Mouse (Mus musculus): ENCODE measurements around the gene Iqsec1. TPM values are rescaled to one million over a fixed set of nuclear protein-coding genes. Genes with fewer than 3 reads are reported as not detected.

Iqsec1 gene
- total and polyA plus RNA-seq, 2 experiments from 2014 or later = 12.0 to 93.7 TPM

- H3K27ac ChIP-seq (ENCODE audit: low read depth) = no peak overlapping the region
- TF ChIP-seq CTCF (IDR thresholded peaks at IDR 0.05; ENCODE audit: low read depth) = no peak
- no peak for TF ChIP-seq EP300 (IDR thresholded peaks at IDR 0.05; ENCODE audit: low read depth)
- ATAC-seq (ENCODE audit: insufficient read depth, low read depth) = no peak; the same call in 1 of the 2 replicates
Observed at GRCm38 (mm10) chr6:91003310-91003995, 15.0 kb upstream of the Iqsec1 start.

GRCm38 (mm10) chr6:91001566-91001965 is 13.1 kb upstream of the Iqsec1 start:
- Histone ChIP-seq H3K9me3 (replicated peaks; ENCODE audit: control insufficient read depth, low read length) (no peaks in the 10 kb centered on the region), H3K4me2 (ENCODE audit: low read depth, low read length) (no peak overlapping the region), H3K27me3 (ENCODE audit: control insufficient read depth, insufficient read depth, low read length) (no peaks in the 10 kb centered on the region), H3K27ac (ENCODE audit: low read depth) (no peak overlapping the region), H3K36me3 (replicated peaks; ENCODE audit: control insufficient read depth, insufficient read depth, low read length) (no peaks in the 10 kb centered on the region), H3K4me1 (ENCODE audit: control insufficient read depth, insufficient read depth) (peaks cover 20% of the 10 kb centered on the region; the same call in 1 of the 2 replicates), H3K9ac (replicated peaks; ENCODE audit: low read depth, low read length) (no peak overlapping the region), H3K4me3 (ENCODE audit: low read depth, low read length) (no peak overlapping the region)
- DNase-seq (ENCODE audit: low spot score) (no peak), ATAC-seq (ENCODE audit: insufficient read depth, low read depth) (no peak; the same call in 1 of the 2 replicates)
- 50% methylated on average over 7 of the region's 7 CpGs for whole genome bisulfite sequencing
- no peak for TF ChIP-seq EP300 (IDR thresholded peaks at IDR 0.05; ENCODE audit: low read depth)
- no peak for TF ChIP-seq CTCF (IDR thresholded peaks at IDR 0.05; ENCODE audit: low read depth)

More at GRCm38 (mm10) chr6:91003310-91003995, 15.0 kb upstream of the Iqsec1 start:
- DNase-seq (ENCODE audit: low spot score) = no peak
- Histone ChIP-seq H3K9ac (replicated peaks; ENCODE audit: low read depth, low read length) (no peak overlapping the region), H3K36me3 (replicated peaks; ENCODE audit: control insufficient read depth, insufficient read depth, low read length) (no peaks in the 10 kb centered on the region), H3K9me3 (replicated peaks; ENCODE audit: control insufficient read depth, low read length) (no peaks in the 10 kb centered on the region), H3K4me1 (ENCODE audit: control insufficient read depth, insufficient read depth) (peaks cover 20% of the 10 kb centered on the region; the same call in 1 of the 2 replicates), H3K27me3 (ENCODE audit: control insufficient read depth, insufficient read depth, low read length) (no peaks in the 10 kb centered on the region), H3K4me3 (ENCODE audit: low read depth, low read length) (no peak overlapping the region), H3K4me2 (ENCODE audit: low read depth, low read length) (no peak overlapping the region)
- WGBS = 8% methylated on average over 3 of the region's 3 CpGs

DNA sequence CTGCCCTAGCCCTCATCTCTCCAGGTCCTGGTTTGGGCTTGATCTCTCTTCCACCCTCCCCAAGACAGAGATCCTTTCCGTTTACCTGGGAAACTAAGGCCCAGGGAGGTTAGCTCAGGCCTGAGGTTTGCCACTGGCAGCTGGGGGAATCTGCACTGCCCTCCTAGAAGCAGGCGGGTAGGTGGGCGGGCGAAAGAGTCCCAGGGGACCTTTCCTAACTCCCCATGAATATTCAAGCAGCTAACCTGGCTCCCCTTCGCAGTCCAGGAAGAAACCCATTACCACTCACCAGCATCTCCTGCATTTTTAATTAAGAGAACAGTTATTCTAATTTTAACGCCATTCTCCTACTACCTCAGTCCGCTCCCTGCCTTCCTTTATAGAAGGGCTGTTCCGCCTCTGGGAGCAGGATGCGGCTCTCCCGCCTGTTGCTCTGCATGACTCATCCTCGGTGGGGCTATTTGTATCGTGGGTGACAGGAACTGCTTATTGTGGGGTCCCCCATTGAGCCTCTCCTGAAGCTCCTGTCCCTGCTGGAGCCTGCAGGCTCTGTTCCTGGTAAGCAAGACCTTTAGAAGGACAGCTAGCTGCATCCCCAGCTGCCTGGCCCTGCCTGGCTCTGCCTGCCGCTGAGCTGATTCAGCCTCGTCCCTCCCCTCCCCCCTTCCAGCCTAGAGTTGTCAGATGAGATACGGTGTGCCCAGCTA is 12.5 kb upstream of the Iqsec1 start:
- 0 out of 2 replicates have a peak overlapping the region, but pooled peaks have one; percentile 12 for H3K9ac ChIP-seq (replicated peaks; ENCODE audit: low read depth, low read length)
- peak overlapping the region; percentile 48 for H3K4me2 ChIP-seq (ENCODE audit: low read depth, low read length)
- H3K9me3 ChIP-seq (replicated peaks; ENCODE audit: control insufficient read depth, low read length) = no peaks in the 10 kb centered on the region
- 20% methylated on average over 15 of the region's 15 CpGs for WGBS
- no peak overlapping the region for H3K4me3 ChIP-seq (ENCODE audit: low read depth, low read length)
- no peaks in the 10 kb centered on the region for H3K36me3 ChIP-seq (replicated peaks; ENCODE audit: control insufficient read depth, insufficient read depth, low read length)
- H3K27me3 ChIP-seq (ENCODE audit: control insufficient read depth, insufficient read depth, low read length) = no peaks in the 10 kb centered on the region
- H3K27ac ChIP-seq (ENCODE audit: low read depth) = no peak overlapping the region
- DNase-seq (ENCODE audit: low spot score) (no peak), ATAC-seq (ENCODE audit: insufficient read depth, low read depth) (no peak; the same call in 1 of the 2 replicates)
- peaks cover 20% of the 10 kb centered on the region; the same call in 1 of the 2 replicates for H3K4me1 ChIP-seq (ENCODE audit: control insufficient read depth, insufficient read depth)
- TF ChIP-seq CTCF (IDR thresholded peaks at IDR 0.05; ENCODE audit: low read depth) = no peak

- 67% methylated on average over 4 of the region's 4 CpGs for WGBS
- no peaks in the 10 kb centered on the region for H3K27me3 ChIP-seq (ENCODE audit: control insufficient read depth, insufficient read depth, low read length)
- H3K27ac ChIP-seq (ENCODE audit: low read depth) = no peak overlapping the region
- no peak overlapping the region for H3K9ac ChIP-seq (replicated peaks; ENCODE audit: low read depth, low read length)
- TF ChIP-seq EP300 (IDR thresholded peaks at IDR 0.05; ENCODE audit: low read depth) (no peak), CTCF (IDR thresholded peaks at IDR 0.05; ENCODE audit: low read depth) (no peak)
- H3K4me2 ChIP-seq (ENCODE audit: low read depth, low read length) = no peak overlapping the region
- DNase-seq (ENCODE audit: low spot score) = no peak
- H3K4me3 ChIP-seq (ENCODE audit: low read depth, low read length) = no peak overlapping the region
- no peaks in the 10 kb centered on the region for H3K9me3 ChIP-seq (replicated peaks; ENCODE audit: control insufficient read depth, low read length)
- ATAC-seq (ENCODE audit: insufficient read depth, low read depth) = no peak
- peaks cover 17% of the 10 kb centered on the region; the same call in 1 of the 2 replicates for H3K4me1 ChIP-seq (ENCODE audit: control insufficient read depth, insufficient read depth)
- H3K36me3 ChIP-seq (replicated peaks; ENCODE audit: control insufficient read depth, insufficient read depth, low read length) = no peaks in the 10 kb centered on the region
Observed at GRCm38 (mm10) chr6:90999176-90999575, 10.7 kb upstream of the Iqsec1 start.

GRCm38 (mm10) chr6:90997025-90997424 is 8.5 kb upstream of the Iqsec1 start:
- no peak overlapping the region for H3K27ac ChIP-seq (ENCODE audit: low read depth)
- no peak for TF ChIP-seq EP300 (IDR thresholded peaks at IDR 0.05; ENCODE audit: low read depth)
- 49% methylated on average over 3 of the region's 3 CpGs for WGBS
- H3K4me1 ChIP-seq (ENCODE audit: control insufficient read depth, insufficient read depth) = peaks cover 17% of the 10 kb centered on the region; the same call in 1 of the 2 replicates
- no peak overlapping the region for H3K4me3 ChIP-seq (ENCODE audit: low read depth, low read length)
- no peaks in the 10 kb centered on the region for H3K36me3 ChIP-seq (replicated peaks; ENCODE audit: control insufficient read depth, insufficient read depth, low read length)
- DNase-seq (ENCODE audit: low spot score) (no peak), ATAC-seq (ENCODE audit: insufficient read depth, low read depth) (no peak)
- no peak overlapping the region for H3K4me2 ChIP-seq (ENCODE audit: low read depth, low read length)
- no peaks in the 10 kb centered on the region for H3K9me3 ChIP-seq (replicated peaks; ENCODE audit: control insufficient read depth, low read length)
- no peaks in the 10 kb centered on the region for H3K27me3 ChIP-seq (ENCODE audit: control insufficient read depth, insufficient read depth, low read length)
- H3K9ac ChIP-seq (replicated peaks; ENCODE audit: low read depth, low read length) = no peak overlapping the region

All from heart, postnatal 0 days (tissue).